Mouse (Mus musculus) neural tube, embryonic 12.5 days (tissue): Measurements from ENCODE around the gene Serpinh1. TPM values are rescaled to one million over a fixed set of nuclear protein-coding genes. Genes with fewer than 3 reads are reported as not detected.

Experiments
- ATAC-seq: fragments of 200-750 bp; cut with Nextera tagmentation; 2 replicates; pipeline ENCODE4 v1.8.0; 2017; ENCODE audit warnings: low read depth, mild to moderate bottlenecking, moderate TSS enrichment, moderate library complexity; ENCODE audit not compliant: low FRiP score
- H3K27ac ChIP-seq: fragments of 300-500 bp; sonication (generic); 2 replicates; pipeline ENCODE4 v1.5.1; 2016
- H3K27me3 ChIP-seq: fragments of 300-500 bp; sonication (generic); replicated peaks from 2 replicates; pipeline ENCODE4 v1.6.1; 2016; ENCODE audit warnings: mild to moderate bottlenecking
- H3K36me3 ChIP-seq: fragments of 300-500 bp; sonication (generic); 2 replicates; pipeline ENCODE4 v1.6.1; 2016; ENCODE audit warnings: mild to moderate bottlenecking
- H3K4me1 ChIP-seq: fragments of 300-500 bp; sonication (generic); 2 replicates; pipeline ENCODE4 v1.6.1; 2016
- H3K4me2 ChIP-seq: fragments of 300-500 bp; sonication (generic); replicated peaks from 2 replicates; pipeline ENCODE4 v1.6.1; 2016; ENCODE audit warnings: mild to moderate bottlenecking
- H3K4me3 ChIP-seq: fragments of 300-500 bp; sonication (generic); 2 replicates; pipeline ENCODE4 v1.5.1; 2016
- H3K9ac ChIP-seq: fragments of 300-500 bp; sonication (generic); 2 replicates; pipeline ENCODE4 v1.6.1; 2016; ENCODE audit warnings: mild to moderate bottlenecking
- H3K9me3 ChIP-seq: fragments of 300-500 bp; sonication (generic); 2 replicates; pipeline ENCODE4 v1.6.1; 2016; ENCODE audit warnings: mild to moderate bottlenecking
- WGBS: fragments of 180-500 bp; shearing (Covaris S2); methylation state at CpG from one replicate; pipeline ENCODE4 v1.1.7; 2016; 5-methylcytosine and 5-hydroxymethylcytosine counted together
- polyA plus RNA-seq: library from polyadenylated mRNA; unstranded; fragments of >200 nt; fragmentation: Nextera tagmentation; extraction: Ambion mirVana; gene quantifications from 2 replicates; pipeline ENCODE4 v1.2.1, GENCODE M21; 2016

Gene Serpinh1
- 640 and 651 TPM in 2 replicates for polyA plus RNA-seq

DNA sequence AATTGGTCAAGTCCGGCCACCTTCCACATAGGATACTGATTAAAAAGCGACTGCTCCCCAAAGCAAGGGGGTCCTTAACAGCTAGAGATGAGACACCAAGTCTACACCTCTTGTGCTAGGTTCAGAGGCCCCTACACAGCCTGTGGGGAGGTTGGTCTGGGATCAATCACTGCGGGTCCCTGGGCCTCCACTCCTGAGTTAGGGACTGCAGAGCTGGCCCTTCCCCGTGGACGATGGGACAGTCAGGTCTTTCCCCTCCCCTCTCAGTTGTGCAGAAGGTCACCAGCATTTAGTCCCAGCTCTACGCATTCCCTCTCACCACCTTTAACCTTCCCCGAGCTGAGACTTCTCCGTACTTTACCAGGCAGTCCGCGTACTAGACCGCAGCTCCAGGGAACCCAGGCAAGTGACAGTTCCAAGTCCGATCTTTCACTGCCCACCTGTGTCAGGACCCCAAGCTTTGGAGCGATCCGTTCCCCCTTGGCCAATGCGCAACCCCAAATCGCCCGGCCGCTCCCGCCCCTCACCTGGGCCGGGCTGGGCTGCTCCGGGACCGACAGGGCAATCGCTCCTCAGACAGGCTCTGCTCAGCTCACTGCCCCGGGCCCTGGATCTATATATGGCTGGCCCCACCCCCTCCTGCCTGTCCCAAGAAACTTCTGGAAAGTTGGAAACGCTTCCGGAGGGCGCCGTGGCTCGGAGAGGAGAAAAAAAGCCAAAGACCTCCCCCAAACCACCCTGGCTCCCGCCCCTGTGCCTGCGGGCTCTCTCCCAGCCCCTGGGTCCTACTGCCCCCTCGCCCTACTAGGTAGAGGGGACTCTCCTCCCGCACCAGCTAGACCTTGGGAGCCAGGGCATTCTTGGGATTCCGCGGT, at the start of gene Serpinh1:
TSS of gene Serpinh1 (minus strand) at position 714 of the 875 bp plus-strand sequence.
- peaks cover 72% of the 10 kb centered on the region for H3K4me1 ChIP-seq
- WGBS: 1% methylated on average over 35 of the region's 35 CpGs
- H3K4me3 ChIP-seq: peak within 1 kb of the TSS; percentile 44
- peak; percentile 45; the same call in 1 of the 2 replicates for ATAC-seq
- no peaks in the 10 kb centered on the region for H3K27me3 ChIP-seq
- peaks cover 17% of the 10 kb centered on the region for H3K36me3 ChIP-seq
- peak within 1 kb of the TSS; percentile 73 for H3K4me2 ChIP-seq
- H3K27ac ChIP-seq: peak within 1 kb of the TSS; percentile 82
- peak within 1 kb of the TSS; percentile 74 for H3K9ac ChIP-seq
- H3K9me3 ChIP-seq: no peaks in the 10 kb centered on the region

DNA sequence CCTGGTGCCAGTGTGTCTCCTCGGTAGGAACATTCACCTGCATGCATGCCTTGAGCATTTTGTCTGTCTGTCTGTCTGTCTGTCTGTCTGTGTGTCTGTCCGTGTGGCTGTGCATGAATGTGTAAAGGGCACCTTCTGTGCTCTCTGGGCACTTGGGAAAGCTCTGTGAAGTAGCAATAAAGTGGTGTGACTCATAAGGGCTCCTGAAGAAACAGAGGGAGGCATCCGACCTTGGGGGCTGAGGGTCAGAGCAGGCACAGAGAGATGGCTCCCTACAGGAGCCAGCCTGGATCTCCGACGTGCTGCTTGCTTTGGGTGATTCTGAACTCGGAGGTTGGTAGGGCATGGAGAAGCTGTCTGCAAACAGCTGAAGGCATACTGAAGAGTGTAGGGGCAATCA, 49.4 kb upstream of the Serpinh1 start:
- peaks cover 21% of the 10 kb centered on the region for H3K36me3 ChIP-seq
- no peaks in the 10 kb centered on the region; the same call in 1 of the 2 replicates for H3K27me3 ChIP-seq
- no peak for ATAC-seq
- no peak overlapping the region for H3K27ac ChIP-seq
- H3K4me3 ChIP-seq: no peak overlapping the region
- peaks cover 5% of the 10 kb centered on the region; the same call in 1 of the 2 replicates for H3K4me1 ChIP-seq
- H3K9me3 ChIP-seq: no peaks in the 10 kb centered on the region
- no peak overlapping the region for H3K4me2 ChIP-seq
- H3K9ac ChIP-seq: no peak overlapping the region
- WGBS: 71% methylated on average over 6 of the region's 6 CpGs

DNA sequence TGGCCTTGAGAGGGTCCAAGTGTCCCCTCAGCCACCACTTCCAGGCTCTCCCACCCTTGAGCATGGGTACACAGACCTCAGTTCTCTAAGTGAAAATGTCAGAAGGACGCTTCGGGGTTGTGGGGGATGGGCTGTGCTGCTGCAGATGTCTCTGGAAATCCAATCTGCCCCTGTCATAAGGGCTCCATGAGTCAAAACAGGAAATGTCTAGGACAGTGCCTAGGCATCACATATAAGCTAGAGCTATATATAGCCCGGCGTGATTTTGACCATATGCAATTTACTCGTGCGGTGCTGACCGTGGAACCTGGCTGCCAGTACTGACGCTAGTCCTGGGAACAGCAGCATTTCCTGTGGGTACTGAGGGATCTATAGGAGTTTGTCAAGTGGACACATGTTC, 48.3 kb upstream of the Serpinh1 start:
- Histone ChIP-seq H3K36me3 (peaks cover 23% of the 10 kb centered on the region), H3K4me1 (peaks cover 11% of the 10 kb centered on the region), H3K27me3 (no peaks in the 10 kb centered on the region; the same call in 1 of the 2 replicates), H3K4me2 (no peak overlapping the region), H3K9ac (no peak overlapping the region), H3K27ac (no peak overlapping the region), H3K9me3 (no peaks in the 10 kb centered on the region), H3K4me3 (no peak overlapping the region)
- WGBS: 79% methylated on average over 8 of the region's 8 CpGs
- ATAC-seq: no peak

DNA sequence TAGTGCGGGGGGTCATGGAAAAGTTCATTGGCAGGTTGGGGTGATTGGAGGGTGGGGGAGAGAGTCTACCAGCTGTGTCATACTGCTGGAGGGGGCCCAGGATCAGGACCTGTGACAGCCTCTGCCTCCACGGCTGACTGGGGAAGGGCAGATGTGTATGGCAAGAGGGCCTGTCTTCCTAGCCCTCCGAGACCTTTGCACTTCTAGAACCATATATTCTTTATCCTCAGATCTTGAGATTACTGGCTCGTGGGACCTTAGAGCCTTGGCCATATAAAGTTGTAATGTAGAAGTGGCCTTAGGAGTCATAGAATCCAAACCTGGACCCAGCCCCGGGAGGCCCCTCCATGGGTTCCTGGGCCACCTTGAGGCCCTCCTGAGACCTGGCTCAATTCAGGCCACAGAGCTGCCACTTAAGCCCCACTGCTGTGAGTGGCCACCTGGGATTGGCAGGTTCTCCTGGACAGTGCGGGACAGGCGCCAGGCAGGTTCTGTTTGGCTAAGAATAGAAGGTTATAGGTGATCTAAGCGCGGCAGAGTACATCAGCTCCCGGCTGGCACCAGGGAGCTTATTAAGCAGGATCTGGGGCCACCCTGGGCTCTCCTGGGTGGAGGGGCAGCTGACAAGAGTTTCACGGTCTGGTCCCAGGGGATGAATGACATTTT, 44.1 kb upstream of the Serpinh1 start:
- peaks cover 29% of the 10 kb centered on the region for H3K36me3 ChIP-seq
- ATAC-seq: no peak
- no peaks in the 10 kb centered on the region for H3K9me3 ChIP-seq
- H3K4me2 ChIP-seq: no peak overlapping the region
- H3K4me1 ChIP-seq: peaks cover 19% of the 10 kb centered on the region; the same call in 1 of the 2 replicates
- no peak overlapping the region for H3K9ac ChIP-seq
- no peak overlapping the region for H3K4me3 ChIP-seq
- H3K27ac ChIP-seq: no peak overlapping the region
- WGBS: 82% methylated on average over 11 of the region's 11 CpGs
- no peaks in the 10 kb centered on the region for H3K27me3 ChIP-seq

DNA sequence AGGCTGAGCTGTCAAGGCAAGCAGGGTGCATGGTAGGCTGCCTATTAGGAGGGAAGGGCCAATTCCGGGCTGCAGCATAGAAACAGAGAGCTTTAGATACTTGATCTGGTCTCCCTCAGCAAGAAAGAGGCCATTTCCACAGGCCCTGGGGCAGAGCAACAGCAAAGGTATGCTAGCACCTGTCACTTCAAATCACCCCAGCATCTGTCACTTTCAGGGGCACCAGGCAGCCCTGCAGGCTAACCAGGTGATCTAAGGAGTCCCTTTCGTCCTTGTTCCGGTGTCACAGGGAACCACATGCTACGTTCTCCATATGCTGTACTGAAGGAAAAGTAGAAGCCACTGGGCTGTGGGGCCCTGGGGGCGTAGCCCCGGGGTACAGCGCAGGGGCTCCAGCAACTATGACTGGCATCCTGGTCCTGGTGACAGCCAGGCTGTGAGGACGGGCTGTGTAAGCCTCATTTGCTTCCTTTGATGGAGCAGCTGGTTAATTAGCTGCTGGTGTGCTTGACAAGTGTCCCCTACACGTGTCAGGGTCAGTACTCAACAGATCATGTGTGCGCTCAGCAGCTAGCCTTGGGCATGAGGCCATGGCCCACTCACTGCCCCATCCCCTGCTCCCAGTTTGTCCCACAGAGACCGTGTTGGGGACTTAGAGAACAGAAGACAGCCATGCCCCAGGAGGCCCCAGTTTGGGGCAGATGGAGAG, 43.0 kb upstream of the Serpinh1 start:
- H3K27ac ChIP-seq: peak overlapping the region; percentile 20; the same call in 1 of the 2 replicates
- peaks cover 19% of the 10 kb centered on the region; the same call in 1 of the 2 replicates for H3K4me1 ChIP-seq
- H3K9ac ChIP-seq: no peak overlapping the region; the same call in 1 of the 2 replicates
- no peak for ATAC-seq
- no peaks in the 10 kb centered on the region for H3K9me3 ChIP-seq
- WGBS: 69% methylated on average over 11 of the region's 11 CpGs
- no peak overlapping the region for H3K4me2 ChIP-seq
- H3K36me3 ChIP-seq: peaks cover 39% of the 10 kb centered on the region
- no peak overlapping the region for H3K4me3 ChIP-seq
- H3K27me3 ChIP-seq: no peaks in the 10 kb centered on the region

DNA sequence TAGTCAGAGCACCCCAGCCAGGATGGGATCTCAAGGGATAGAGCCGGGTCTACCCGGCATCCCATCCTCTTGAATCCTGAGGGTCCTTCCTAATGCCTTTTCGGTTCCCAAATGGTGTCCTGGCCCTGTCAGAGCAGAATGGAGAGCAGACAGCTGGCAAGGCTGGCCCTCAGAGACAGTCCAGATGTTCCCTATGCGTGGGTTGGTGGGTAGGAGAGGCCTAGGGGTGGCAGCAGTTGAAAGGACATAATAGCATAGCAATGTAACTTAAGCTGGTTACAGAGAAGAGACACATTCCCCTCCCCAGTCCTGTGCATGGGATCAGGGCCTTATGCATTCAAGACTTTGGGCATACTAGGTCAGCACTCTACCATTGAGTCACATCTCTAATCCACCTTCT, 42.3 kb upstream of the Serpinh1 start:
- Histone ChIP-seq H3K4me1 (peaks cover 24% of the 10 kb centered on the region), H3K27ac (no peak overlapping the region)
- WGBS: 82% methylated on average over 4 of the region's 4 CpGs

DNA sequence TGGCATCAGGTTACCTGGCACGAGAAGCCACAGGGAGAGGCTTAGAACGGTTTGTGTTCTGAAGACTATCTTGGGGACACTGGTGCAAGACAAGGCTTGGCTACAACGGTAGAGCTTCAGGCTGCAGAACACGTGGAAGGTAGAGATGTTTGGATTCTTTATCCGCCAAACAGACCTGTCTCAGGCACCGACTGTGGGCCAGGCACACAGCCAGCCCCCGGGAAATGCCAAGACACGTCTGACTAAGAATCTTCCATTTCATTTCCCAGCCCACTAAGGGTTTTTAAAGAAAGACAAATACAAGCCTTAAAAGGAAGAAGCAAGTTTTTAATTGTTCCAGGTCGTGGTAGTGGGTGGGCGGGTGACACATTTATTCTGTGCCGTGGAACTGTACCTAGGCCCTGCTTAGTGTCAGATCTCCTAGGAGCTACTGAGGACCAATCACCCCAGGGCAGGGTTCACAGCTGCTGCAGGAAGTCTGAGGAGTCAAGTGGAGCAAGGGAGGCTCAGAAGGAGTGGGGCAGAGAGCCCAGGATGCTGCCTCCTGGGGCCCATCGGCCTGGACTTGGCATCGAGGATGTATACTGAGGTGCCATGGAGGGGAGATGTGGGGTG, 40.8 kb upstream of the Serpinh1 start:
- Histone ChIP-seq H3K4me3 (no peak overlapping the region), H3K4me1 (peaks cover 39% of the 10 kb centered on the region), H3K36me3 (peaks cover 37% of the 10 kb centered on the region)

More for the DNA sequence above, 42.3 kb upstream of the Serpinh1 start:
- H3K36me3 ChIP-seq: peaks cover 43% of the 10 kb centered on the region
- no peak for ATAC-seq
- no peak overlapping the region for H3K9ac ChIP-seq
- no peaks in the 10 kb centered on the region for H3K27me3 ChIP-seq
- no peak overlapping the region for H3K4me2 ChIP-seq
- H3K9me3 ChIP-seq: no peaks in the 10 kb centered on the region
- no peak overlapping the region for H3K4me3 ChIP-seq

DNA sequence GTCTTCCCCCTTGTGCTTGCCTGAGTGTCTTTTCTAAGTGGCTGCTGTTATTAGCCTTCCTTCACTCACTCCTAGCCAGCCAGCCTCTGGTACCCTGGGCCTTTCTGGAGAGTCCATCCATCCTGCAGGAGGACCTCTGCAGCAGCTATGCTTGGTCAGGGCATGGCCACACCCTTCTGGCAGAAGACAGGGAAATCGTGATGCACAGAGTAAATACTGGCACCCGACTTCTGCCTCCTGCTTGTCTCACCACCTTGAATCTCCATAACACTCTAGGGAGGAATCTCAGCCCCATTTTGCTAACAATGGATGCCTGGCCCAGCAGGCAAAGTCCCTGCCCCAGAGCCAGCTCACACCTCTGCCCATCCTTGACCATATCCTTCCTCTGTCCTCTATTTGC, 39.7 kb upstream of the Serpinh1 start:
- Histone ChIP-seq H3K4me2 (no peak overlapping the region), H3K27ac (no peak overlapping the region), H3K9me3 (no peaks in the 10 kb centered on the region), H3K27me3 (no peaks in the 10 kb centered on the region), H3K9ac (no peak overlapping the region), H3K4me1 (peaks cover 44% of the 10 kb centered on the region), H3K4me3 (no peak overlapping the region), H3K36me3 (peaks cover 47% of the 10 kb centered on the region)
- 67% methylated on average over 2 of the region's 2 CpGs for WGBS
- ATAC-seq: no peak

More for the DNA sequence above, 40.8 kb upstream of the Serpinh1 start:
- WGBS: 89% methylated on average over 13 of the region's 13 CpGs
- Histone ChIP-seq H3K9ac (no peak overlapping the region), H3K4me2 (no peak overlapping the region), H3K27ac (no peak overlapping the region), H3K27me3 (no peaks in the 10 kb centered on the region), H3K9me3 (no peaks in the 10 kb centered on the region)
- no peak for ATAC-seq

DNA sequence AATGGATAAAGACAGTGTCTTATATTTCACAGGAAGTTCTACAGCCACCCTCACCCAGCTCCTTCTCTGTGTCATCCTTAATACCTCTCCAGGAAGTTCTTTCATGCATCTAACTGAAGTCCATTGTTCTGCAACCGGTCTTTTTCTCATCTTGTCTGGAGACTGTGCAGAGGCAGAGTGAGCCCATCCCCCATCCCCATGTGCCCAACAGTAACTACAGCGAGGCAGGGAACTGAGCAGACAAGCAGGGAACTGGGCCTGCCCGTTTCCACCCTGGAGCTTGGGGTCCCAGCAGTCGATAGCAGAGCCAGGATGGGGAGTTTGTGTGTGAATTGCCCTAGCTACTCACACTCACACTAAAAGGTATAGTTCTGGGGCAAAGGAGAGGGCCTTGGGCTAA, 37.5 kb upstream of the Serpinh1 start:
- Histone ChIP-seq H3K27me3 (no peaks in the 10 kb centered on the region), H3K36me3 (peaks cover 48% of the 10 kb centered on the region), H3K4me2 (no peak overlapping the region), H3K4me3 (no peak overlapping the region), H3K9ac (no peak overlapping the region), H3K4me1 (peaks cover 43% of the 10 kb centered on the region), H3K27ac (no peak overlapping the region), H3K9me3 (no peaks in the 10 kb centered on the region)
- ATAC-seq: 0 out of 2 replicates have a peak, but pooled peaks have one; percentile 34
- WGBS: 23% methylated on average over 4 of the region's 4 CpGs

DNA sequence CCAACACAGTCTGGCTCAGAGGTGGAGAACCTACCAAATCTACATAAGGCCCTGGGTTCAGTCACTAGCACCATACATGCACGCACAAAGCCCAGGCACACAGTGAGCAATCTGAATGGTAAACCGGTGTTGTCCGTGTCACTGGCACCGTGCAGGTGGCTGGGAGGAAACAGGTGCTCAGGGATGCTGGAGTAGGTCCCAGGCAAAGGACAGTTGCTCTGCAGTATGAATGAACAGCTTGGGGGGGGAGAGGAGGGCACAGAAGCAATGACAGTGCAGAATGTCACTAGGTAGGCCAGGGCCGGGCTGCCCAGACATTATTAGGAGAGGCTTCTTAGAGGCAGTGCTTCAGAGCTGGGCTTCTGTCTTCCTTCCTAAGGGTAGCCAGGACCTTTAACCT, 34.3 kb upstream of the Serpinh1 start:
- peaks cover 38% of the 10 kb centered on the region for H3K36me3 ChIP-seq
- no peak overlapping the region for H3K4me3 ChIP-seq
- H3K4me1 ChIP-seq: peaks cover 70% of the 10 kb centered on the region
- no peak overlapping the region for H3K9ac ChIP-seq
- H3K4me2 ChIP-seq: no peak overlapping the region
- H3K27me3 ChIP-seq: 0 out of 2 replicates have a peak, but pooled peaks cover 7% of the 10 kb centered on the region
- WGBS: 90% methylated on average over 5 of the region's 5 CpGs
- ATAC-seq: no peak
- H3K27ac ChIP-seq: no peak overlapping the region
- no peaks in the 10 kb centered on the region for H3K9me3 ChIP-seq

DNA sequence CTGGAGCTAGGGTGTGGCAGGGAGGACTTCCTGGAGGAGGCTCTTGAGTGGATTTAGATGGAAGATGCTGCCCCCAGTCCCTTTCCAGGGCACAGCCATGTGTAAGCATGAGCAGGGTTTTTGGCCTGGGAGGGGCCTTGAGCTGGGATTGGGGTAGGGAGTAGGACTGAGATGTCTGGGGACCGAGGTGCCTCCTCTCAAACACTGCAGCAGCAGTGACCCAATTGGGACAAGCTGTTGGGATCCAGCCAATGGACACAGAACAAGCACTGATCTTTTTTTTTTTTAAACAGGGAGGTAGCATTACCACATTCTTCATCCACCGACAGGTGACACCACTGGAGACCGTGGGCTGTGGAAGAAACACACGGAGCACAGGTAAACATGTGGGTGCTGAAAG, 33.8 kb upstream of the Serpinh1 start:
- Histone ChIP-seq H3K36me3 (peaks cover 32% of the 10 kb centered on the region), H3K4me2 (0 out of 2 replicates have a peak overlapping the region, but pooled peaks have one; percentile 90), H3K4me1 (peaks cover 75% of the 10 kb centered on the region), H3K9ac (no peak overlapping the region), H3K4me3 (no peak overlapping the region), H3K9me3 (no peaks in the 10 kb centered on the region), H3K27me3 (0 out of 2 replicates have a peak, but pooled peaks cover 7% of the 10 kb centered on the region), H3K27ac (no peak overlapping the region)
- WGBS: 86% methylated on average over 4 of the region's 4 CpGs
- ATAC-seq: no peak
